Mouse (Mus musculus) testis, adult 2 months (tissue): Measurements from ENCODE around the gene Rln1. TPM values are rescaled to one million over a fixed set of nuclear protein-coding genes. Genes with fewer than 3 reads are reported as not detected.

Experiments used
- H3K27ac ChIP-seq: fragments of 200-500 bp; 2 replicates; pipeline ENCODE4 v1.5.1; 2012; ENCODE audit warnings: low read depth, low read length; ENCODE audit not compliant: control insufficient read depth, insufficient read depth
- H3K27me3 ChIP-seq: fragments of 200-500 bp; 2 replicates; pipeline ENCODE4 v1.6.1; 2012; ENCODE audit warnings: mild to moderate bottlenecking, low read length, moderate library complexity; ENCODE audit not compliant: control insufficient read depth, insufficient read depth
- H3K36me3 ChIP-seq: fragments of 200-500 bp; 2 replicates; pipeline ENCODE4 v1.6.1; 2012; ENCODE audit warnings: mild to moderate bottlenecking, low read length; ENCODE audit not compliant: control insufficient read depth, insufficient read depth
- H3K4me1 ChIP-seq: fragments of 200-500 bp; 2 replicates; pipeline ENCODE4 v1.6.1; 2012; ENCODE audit warnings: low read length; ENCODE audit not compliant: control insufficient read depth, insufficient read depth
- H3K4me3 ChIP-seq: fragments of 200-500 bp; 2 replicates; pipeline ENCODE4 v1.5.1; 2012; ENCODE audit warnings: low read depth, mild to moderate bottlenecking, low read length, moderate library complexity, mixed read lengths; ENCODE audit not compliant: control insufficient read depth
- CTCF ChIP-seq: fragments of 200-500 bp; IDR thresholded peaks from 2 replicates; pipeline ENCODE4 v1.5.1; 2012; ENCODE audit warnings: low read depth, mild to moderate bottlenecking, inconsistent platforms, low read length, moderate library complexity; ENCODE audit not compliant: control insufficient read depth, insufficient read depth, insufficient replicate concordance
- POLR2A ChIP-seq: fragments of 200-500 bp; IDR thresholded peaks from 2 replicates; pipeline ENCODE4 v1.6.1; 2012; ENCODE audit warnings: low read depth, mild to moderate bottlenecking, inconsistent platforms, low read length, moderate library complexity; ENCODE audit not compliant: control insufficient read depth
- polyA plus RNA-seq: library from polyadenylated mRNA; depleted of rRNA; stranded (reverse); fragments of >200 nt; gene quantifications from 2 replicates; pipeline ENCODE4 v1.2.3, GENCODE M21; 2012; rRNA removed

Rln1 gene
- polyA plus RNA-seq, 1 experiment, result not detected

GRCm38 (mm10) chr19:29291532-29291931 is 42.9 kb downstream of the Rln1 start:
- H3K27ac ChIP-seq, result no peak overlapping the region
- no peaks in the 10 kb centered on the region for H3K4me1 ChIP-seq
- H3K4me3 ChIP-seq, result no peak overlapping the region
- no peaks in the 10 kb centered on the region for H3K27me3 ChIP-seq
- no peaks in the 10 kb centered on the region for H3K36me3 ChIP-seq
- TF ChIP-seq CTCF (no peak), POLR2A (no peak)

- TF ChIP-seq POLR2A (no peak), CTCF (no peak)
- H3K36me3 ChIP-seq, result no peaks in the 10 kb centered on the region
These were observed 46.6 kb downstream of the Rln1 start for GRCm38 (mm10) chr19:29287863-29288262.

GRCm38 (mm10) chr19:29285451-29285869 is 49.0 kb downstream of the Rln1 start:
- H3K4me3 ChIP-seq, result no peak overlapping the region
- H3K36me3 ChIP-seq, result no peaks in the 10 kb centered on the region
- no peak for TF ChIP-seq CTCF
- no peak for TF ChIP-seq POLR2A
- no peaks in the 10 kb centered on the region for H3K27me3 ChIP-seq
- no peak overlapping the region for H3K27ac ChIP-seq
- no peaks in the 10 kb centered on the region for H3K4me1 ChIP-seq

More at GRCm38 (mm10) chr19:29287863-29288262, 46.6 kb downstream of the Rln1 start:
- H3K4me3 ChIP-seq, result no peak overlapping the region
- no peak overlapping the region for H3K27ac ChIP-seq
- no peaks in the 10 kb centered on the region for H3K4me1 ChIP-seq
- no peaks in the 10 kb centered on the region for H3K27me3 ChIP-seq

Other genes with a start within 250 kb of the Rln1 start
- gene Rcl1, start 233.3 kb downstream of the Rln1 start, polyA plus RNA-seq, result 4.7 and 5.8 TPM in 2 replicates
- 1.7 TPM in 2 replicates for gene Jak2, start 82.8 kb downstream of the Rln1 start, polyA plus RNA-seq
- 248 and 302 TPM in 2 replicates for gene Insl6, start 9.3 kb downstream of the Rln1 start, polyA plus RNA-seq
- gene Plgrkt, start 32.7 kb upstream of the Rln1 start, polyA plus RNA-seq, result 4.9 TPM in 2 replicates
- 0.88 and 1.3 TPM in 2 replicates for gene Cd274, start 32.8 kb upstream of the Rln1 start, polyA plus RNA-seq
- gene Pdcd1lg2, start 76.2 kb upstream of the Rln1 start, polyA plus RNA-seq, result 0.19 and 0.46 TPM in 2 replicates
- 4.6 and 5.2 TPM in 2 replicates for gene Ric1, start 187.6 kb upstream of the Rln1 start, polyA plus RNA-seq